Mouse (Mus musculus): ENCODE measurements at regions not wholly inside any gene's neighbourhood (a gene's known extent, or its start where the extent isn't known, plus 50 kb on each side); places are given as distances from the start of the nearest gene placed in this dataset.
A peak's percentile ranks its signal among the peaks of the same experiment; 100 is the strongest.

- DNase-seq: peak; percentile 5
These were observed 83.7 kb downstream of the Asb9 start for GRCm38 (mm10) chrX:164589874-164590273.
